Mouse (Mus musculus) thymus, adult 2 months (tissue): ENCODE measurements around the gene Aspg.

Experiments
- CTCF ChIP-seq: fragments of 200-500 bp; IDR thresholded peaks from 2 replicates; pipeline ENCODE4 v1.5.1; 2012; ENCODE audit warnings: mild to moderate bottlenecking, control low read depth, low read length, moderate library complexity, borderline replicate concordance; ENCODE audit not compliant: control insufficient read depth, poor library complexity, insufficient read depth; ENCODE audit errors: extremely low read depth
- POLR2A ChIP-seq: fragments of 200-500 bp; IDR thresholded peaks from 2 replicates; pipeline ENCODE4 v1.6.1; 2012; ENCODE audit warnings: mild to moderate bottlenecking, low read length, control low read depth, moderate library complexity; ENCODE audit not compliant: control insufficient read depth, poor library complexity, insufficient read depth; ENCODE audit errors: extremely low read depth

GRCm38 (mm10) chr12:112156804-112157203, 50.3 kb downstream of the Aspg start:
- TF ChIP-seq CTCF (no peak), POLR2A (no peak)
